Mouse (Mus musculus) NIH3T3 (cell line): ENCODE data around the gene Scrt2.
A peak's percentile ranks its signal among the peaks of the same experiment; 100 is the strongest.
"Not testable (repeated sequence)": the region's sequence is repeated elsewhere in the genome, so short reads cannot be mapped to it uniquely, and the experiment has no call there.

ENCODE experiments used
- DNase-seq: peaks from one replicate; pipeline ENCODE4 v3.0.0-alpha.2; 2012; ENCODE audit warnings: low read depth

Gene Scrt2

GRCm38 (mm10) chr2:152080685-152081541, at the start of gene Scrt2:
Gene Scrt2, plus strand, starts transcription at chr2:152081529.
- no peak for DNase-seq

GRCm38 (mm10) chr2:152040101-152040500, 41.2 kb upstream of the Scrt2 start:
- no peak for DNase-seq

GRCm38 (mm10) chr2:152047116-152048002, 34.0 kb upstream of the Scrt2 start:
- no peak for DNase-seq

- DNase-seq: no peak
Observed at GRCm38 (mm10) chr2:152048003-152048980, 33.0 kb upstream of the Scrt2 start.

GRCm38 (mm10) chr2:152048981-152049441, 32.3 kb upstream of the Scrt2 start:
- no peak for DNase-seq

- no peak for DNase-seq
Observed at GRCm38 (mm10) chr2:152049611-152050270, 31.6 kb upstream of the Scrt2 start.

GRCm38 (mm10) chr2:152050316-152050715, 31.0 kb upstream of the Scrt2 start:
- no peak for DNase-seq

GRCm38 (mm10) chr2:152051985-152052384, 29.3 kb upstream of the Scrt2 start:
- DNase-seq: no peak

GRCm38 (mm10) chr2:152055406-152055805, 25.9 kb upstream of the Scrt2 start:
- DNase-seq: no peak

GRCm38 (mm10) chr2:152056368-152057251, 24.7 kb upstream of the Scrt2 start:
- no peak for DNase-seq

GRCm38 (mm10) chr2:152057252-152057563, 24.1 kb upstream of the Scrt2 start:
- DNase-seq: no peak

- not testable (repeated sequence) for DNase-seq
Observed at GRCm38 (mm10) chr2:152062817-152063216, 18.5 kb upstream of the Scrt2 start.

GRCm38 (mm10) chr2:152068660-152069433, 12.5 kb upstream of the Scrt2 start:
- no peak for DNase-seq

- DNase-seq: no peak
Observed at GRCm38 (mm10) chr2:152069434-152069786, 11.9 kb upstream of the Scrt2 start.

- DNase-seq: no peak
Observed at GRCm38 (mm10) chr2:152069941-152070340, 11.4 kb upstream of the Scrt2 start.

- no peak for DNase-seq
Observed at GRCm38 (mm10) chr2:152074521-152074920, 6.8 kb upstream of the Scrt2 start.

GRCm38 (mm10) chr2:152075294-152075889, 5.9 kb upstream of the Scrt2 start:
- no peak for DNase-seq

- peak; percentile 10 for DNase-seq
Observed at GRCm38 (mm10) chr2:152077337-152077736, 4.0 kb upstream of the Scrt2 start.
